Comparison of ENCODE assay signal across 7 mouse cellular contexts in genomic region chr4:135258521-135258920, GRCm38 (mm10). TPM values are rescaled to one million over a fixed set of nuclear protein-coding genes. Genes with fewer than 3 reads are reported as not detected.
DNase-seq lines count a peak whose midpoint lies in the region; ATAC-seq and TF ChIP-seq lines count a peak whose summit lies in the region.

No protein-coding gene starts in this region.

- no peak for TF ChIP-seq EP300 in lung, postnatal 0 days (IDR thresholded peaks at IDR 0.05)

- peaks cover 36% of the 10 kb centered on the region for H3K4me1 ChIP-seq in lung, postnatal 0 days (ENCODE audit: insufficient read depth, low read depth, low read length)
- H3K4me1 ChIP-seq in heart, embryonic 11.5 days (ENCODE audit: control insufficient read depth, insufficient read depth, low read length) = peaks cover 65% of the 10 kb centered on the region
- 0 out of 2 replicates have a peak, but pooled peaks cover under 1% of the 10 kb centered on the region for H3K4me1 ChIP-seq in intestine, postnatal 0 days (replicated peaks; ENCODE audit: control insufficient read depth, insufficient read depth, low read length)
- H3K4me1 ChIP-seq in stomach, embryonic 15.5 days = peaks cover 35% of the 10 kb centered on the region

- H3K27me3 ChIP-seq in lung, postnatal 0 days (replicated peaks; ENCODE audit: insufficient read depth, low read length) = no peaks in the 10 kb centered on the region
- no peaks in the 10 kb centered on the region for H3K27me3 ChIP-seq in heart, embryonic 11.5 days (ENCODE audit: control insufficient read depth, insufficient read depth, low read length)
- no peaks in the 10 kb centered on the region for H3K27me3 ChIP-seq in intestine, postnatal 0 days (replicated peaks; ENCODE audit: control insufficient read depth, insufficient read depth, low read length)
- no peaks in the 10 kb centered on the region for H3K27me3 ChIP-seq in stomach, embryonic 15.5 days (replicated peaks)

- H3K9me3 ChIP-seq in lung, postnatal 0 days (ENCODE audit: low read length) = no peaks in the 10 kb centered on the region
- H3K9me3 ChIP-seq in heart, embryonic 11.5 days (replicated peaks; ENCODE audit: control insufficient read depth, low read length) = no peaks in the 10 kb centered on the region
- H3K9me3 ChIP-seq in intestine, postnatal 0 days (ENCODE audit: control insufficient read depth) = no peaks in the 10 kb centered on the region
- H3K9me3 ChIP-seq in stomach, embryonic 15.5 days = no peaks in the 10 kb centered on the region

- H3K4me3 ChIP-seq in lung, postnatal 0 days (ENCODE audit: low read depth, low read length) = no peak overlapping the region
- H3K4me3 ChIP-seq in heart, embryonic 11.5 days (ENCODE audit: low read depth, low read length) = no peak overlapping the region
- no peak overlapping the region for H3K4me3 ChIP-seq in intestine, postnatal 0 days (ENCODE audit: low read depth, low read length)
- no peak overlapping the region for H3K4me3 ChIP-seq in stomach, embryonic 15.5 days (replicated peaks)

- no peak for DNase-seq in lung, postnatal 0 days (ENCODE audit: low spot score)
- no peak for DNase-seq in lung, postnatal 25 days (ENCODE audit: low spot score)
- no peak for DNase-seq in urinary bladder, postnatal 4 days (ENCODE audit: low spot score in 2 of 2)
- DNase-seq in layer of hippocampus, postnatal 25 days (ENCODE audit: extremely low spot score in 1 of 2, low spot score in 1 of 2) = no peak

- H3K36me3 ChIP-seq in lung, postnatal 0 days (ENCODE audit: insufficient read depth, low read length) = no peaks in the 10 kb centered on the region
- peaks cover 3% of the 10 kb centered on the region; the same call in 1 of the 2 replicates for H3K36me3 ChIP-seq in heart, embryonic 11.5 days (ENCODE audit: control insufficient read depth, insufficient read depth, low read length)
- H3K36me3 ChIP-seq in intestine, postnatal 0 days (ENCODE audit: control insufficient read depth, insufficient read depth) = peaks cover 7% of the 10 kb centered on the region; the same call in 1 of the 2 replicates
- H3K36me3 ChIP-seq in stomach, embryonic 15.5 days = peaks cover 7% of the 10 kb centered on the region; the same call in 1 of the 2 replicates

- 18% methylated on average over 7 of the region's 7 CpGs for WGBS in lung, postnatal 0 days
- 48% methylated on average over 7 of the region's 7 CpGs for WGBS in heart, embryonic 11.5 days (ENCODE audit: insufficient replicate concordance)
- 45% methylated on average over 7 of the region's 7 CpGs for WGBS in intestine, postnatal 0 days
- 38% methylated on average over 7 of the region's 7 CpGs for WGBS in stomach, embryonic 15.5 days

- peak overlapping the region; percentile 25 for H3K4me2 ChIP-seq in lung, postnatal 0 days (replicated peaks; ENCODE audit: low read depth, low read length)
- H3K4me2 ChIP-seq in heart, embryonic 11.5 days = no peak overlapping the region
- H3K4me2 ChIP-seq in intestine, postnatal 0 days (replicated peaks; ENCODE audit: low read depth) = peak overlapping the region; percentile 35; the same call in 1 of the 2 replicates
- H3K4me2 ChIP-seq in stomach, embryonic 15.5 days = no peak overlapping the region

- TF ChIP-seq CTCF in lung, postnatal 0 days (IDR thresholded peaks at IDR 0.05) = no peak
- TF ChIP-seq CTCF in intestine, postnatal 0 days (IDR thresholded peaks at IDR 0.05; ENCODE audit: low read depth) = no peak

- peak overlapping the region; percentile 71 for H3K27ac ChIP-seq in lung, postnatal 0 days (ENCODE audit: low read length)
- peak overlapping the region; percentile 78 for H3K27ac ChIP-seq in heart, embryonic 11.5 days (ENCODE audit: low read depth, low read length)
- H3K27ac ChIP-seq in intestine, postnatal 0 days (ENCODE audit: low read depth, low read length) = no peak overlapping the region
- H3K27ac ChIP-seq in stomach, embryonic 15.5 days = peak overlapping the region; percentile 86

- ATAC-seq in lung, postnatal 0 days = no peak
- no peak for ATAC-seq in heart, embryonic 11.5 days (replicated peaks; ENCODE audit: insufficient number of reproducible peaks, low FRiP score, low TSS enrichment)
- ATAC-seq in intestine, postnatal 0 days = no peak
- ATAC-seq in stomach, embryonic 15.5 days (ENCODE audit: insufficient read depth, low FRiP score, low read depth) = no peak

- no peak overlapping the region for H3K9ac ChIP-seq in lung, postnatal 0 days (replicated peaks; ENCODE audit: low read depth)
- no peak overlapping the region; the same call in 1 of the 2 replicates for H3K9ac ChIP-seq in heart, embryonic 11.5 days (ENCODE audit: low read depth, low read length)
- no peak overlapping the region for H3K9ac ChIP-seq in intestine, postnatal 0 days (ENCODE audit: low read depth, low read length)
- H3K9ac ChIP-seq in stomach, embryonic 15.5 days = no peak overlapping the region

RNA-seq across cellular contexts. Expression of gene Clic4, which starts 14.1 kb away (rescaled TPM):
- 205 and 211 TPM in 2 replicates for polyA plus RNA-seq in lung, postnatal 0 days (2015; fragmentation: Nextera tagmentation; extraction: Ambion mirVana)
- polyA plus RNA-seq in heart, embryonic 11.5 days (2014; fragmentation: Nextera tagmentation; extraction: Ambion mirVana) = 156 and 251 TPM in 2 replicates
- polyA plus RNA-seq in intestine, postnatal 0 days (2015; fragmentation: Nextera tagmentation; extraction: Ambion mirVana) = 66.9 and 67.9 TPM in 2 replicates
- 141 and 144 TPM in 2 replicates for polyA plus RNA-seq in stomach, embryonic 15.5 days (2015; fragmentation: Nextera tagmentation; extraction: Ambion mirVana)
- 10 to 100 TPM; 36.9 to 38.9 TPM for total RNA-seq in layer of hippocampus, postnatal 25 days (2021)

Comparison
In these comparisons a context has a peak if more than half of its experiments do, and no peak if none do; other contexts are left out.
1. H3K4me2 ChIP-seq: peak in lung, postnatal 0 days (single experiment) and intestine, postnatal 0 days (single experiment); none in heart, embryonic 11.5 days (single experiment) and stomach, embryonic 15.5 days (single experiment).